Mouse (Mus musculus) regulatory T cell (primary cell): Measurements from ENCODE around the gene Ttc5.
"Not testable (repeated sequence)": the region's sequence is repeated elsewhere in the genome, so short reads cannot be mapped to it uniquely, and the experiment has no call there.

ENCODE experiments used
- in situ Hi-C: fragments of 300-600 bp; cut with MboI, MseI; formaldehyde crosslinking; loops from one replicate; pipeline ENCODE4 v1.15.1; 2025; ENCODE audit warnings: high pct_unique_total_duplicates

Gene Ttc5

DNA sequence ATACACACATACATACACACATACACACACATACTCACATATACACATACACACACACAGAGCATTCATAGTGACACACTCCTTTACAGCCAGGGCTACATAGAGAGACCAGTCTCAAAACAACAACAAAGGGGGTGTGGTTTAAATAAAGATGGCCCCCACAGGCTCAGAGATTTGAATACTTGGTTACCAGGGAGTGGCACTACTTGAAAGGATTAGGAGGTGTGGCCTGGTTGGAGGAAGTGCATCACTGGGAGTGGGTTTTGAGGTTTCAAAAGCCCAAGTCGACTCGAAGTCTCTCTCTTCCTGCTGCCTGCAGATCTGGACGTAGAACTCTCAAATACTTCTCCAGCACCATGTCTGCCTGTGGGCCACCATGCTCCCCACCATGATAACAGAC, 3.2 kb downstream of the Ttc5 start:
- in situ Hi-C loops, result no loop called here

DNA sequence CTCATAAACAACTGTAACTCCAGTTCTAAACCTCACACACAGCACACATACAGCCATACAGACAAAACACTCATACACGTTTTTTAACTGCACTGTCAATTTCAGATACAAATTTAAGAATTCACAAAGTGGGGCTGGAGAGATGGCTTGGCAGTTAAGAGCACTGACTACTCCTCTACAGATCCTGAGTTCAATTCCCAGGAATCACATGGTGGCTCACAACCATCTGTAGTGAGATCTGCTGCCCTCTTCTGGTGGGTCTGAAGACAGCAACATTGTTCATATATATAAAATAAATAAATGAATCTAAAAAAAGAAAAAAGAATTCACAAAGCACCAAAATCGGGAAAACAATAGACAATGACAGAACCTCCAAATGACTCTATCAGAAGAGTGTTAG, 14.0 kb downstream of the Ttc5 start:
- in situ Hi-C loops, result loop anchor here (25.0 kb wide), 2 partner anchors 709 to 909 kb away; no protein-coding TSS in a partner anchor

DNA sequence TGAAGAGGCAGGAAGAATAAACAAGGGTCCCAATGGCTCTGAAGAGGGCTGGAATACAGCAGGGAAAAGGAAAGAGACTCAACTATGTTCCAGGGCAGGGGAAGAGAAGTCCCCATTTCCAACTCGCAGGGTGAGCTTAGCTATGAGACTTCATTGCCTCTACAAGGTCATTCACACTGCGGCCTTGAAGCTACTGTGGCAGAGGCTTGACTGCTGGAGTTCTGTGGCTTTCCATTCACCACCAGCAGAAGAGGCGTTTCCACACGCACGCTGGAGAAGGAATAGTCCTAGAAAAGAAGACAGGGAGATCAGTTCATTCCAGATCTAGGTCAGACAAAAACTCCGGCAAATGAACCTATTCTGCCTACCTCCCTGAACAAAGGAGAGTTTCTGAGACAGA, 19.6 kb downstream of the Ttc5 start:
- in situ Hi-C loops, result loop anchor here (25.0 kb wide), 2 partner anchors 703 to 903 kb away; no protein-coding TSS in a partner anchor

DNA sequence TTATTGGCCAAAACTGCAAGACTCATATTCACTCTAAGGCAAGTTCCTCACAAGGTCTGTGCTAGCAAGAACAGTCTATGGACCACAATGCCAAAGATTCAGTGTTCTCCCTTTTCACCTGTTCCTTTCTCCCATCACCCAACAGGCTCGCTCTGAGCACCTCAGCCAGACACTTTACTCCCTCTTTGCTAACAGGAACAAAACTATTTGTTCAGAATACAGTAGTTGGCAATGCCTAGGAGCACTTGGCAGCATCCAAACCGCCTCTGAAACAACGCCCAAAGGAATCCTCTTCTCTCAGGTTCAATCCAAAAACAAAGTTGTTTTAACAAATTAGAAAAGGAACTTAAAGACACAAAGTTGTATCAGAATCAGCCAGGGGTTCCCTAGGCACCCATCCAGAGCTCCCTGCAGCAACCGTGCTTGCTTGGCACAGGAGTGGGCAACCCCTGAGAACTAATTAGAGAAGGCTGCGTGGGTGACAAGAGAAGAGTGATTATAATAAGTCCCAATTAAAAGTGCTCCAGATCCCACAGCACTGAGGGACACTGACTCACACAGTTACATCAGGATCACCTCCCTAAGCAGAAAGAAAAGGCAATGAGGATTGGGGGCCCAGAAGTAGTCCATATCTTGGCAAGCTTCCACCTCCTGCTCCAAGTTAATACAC, 26.8 kb downstream of the Ttc5 start:
- in situ Hi-C loops, result loop anchor here (25.0 kb wide), 2 partner anchors 696 to 896 kb away; no protein-coding TSS in a partner anchor

DNA sequence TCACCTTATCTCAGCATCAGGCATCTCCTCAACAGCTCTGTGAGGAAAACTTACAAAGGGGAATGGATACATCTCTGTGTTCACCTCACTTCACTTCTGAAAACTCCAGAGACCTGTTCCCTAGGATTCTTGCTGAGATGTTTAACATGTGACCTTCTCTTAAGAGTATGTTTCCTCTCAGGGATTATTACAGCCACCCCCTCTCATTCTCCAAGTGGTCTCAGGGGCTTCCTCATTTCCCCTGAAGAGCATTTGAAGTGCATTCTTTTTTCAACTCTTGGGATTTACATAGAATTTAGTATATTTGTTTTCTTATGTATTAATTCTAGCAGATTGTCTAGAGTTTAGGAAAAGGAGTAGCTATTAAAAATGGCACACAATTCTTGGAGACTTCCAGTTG, 40.3 kb downstream of the Ttc5 start, which contains the start of gene Olfr749:
Gene Olfr749, minus strand, starts transcription at position 101 of the 400 bp plus-strand sequence.
- in situ Hi-C loops, result no loop called here

DNA sequence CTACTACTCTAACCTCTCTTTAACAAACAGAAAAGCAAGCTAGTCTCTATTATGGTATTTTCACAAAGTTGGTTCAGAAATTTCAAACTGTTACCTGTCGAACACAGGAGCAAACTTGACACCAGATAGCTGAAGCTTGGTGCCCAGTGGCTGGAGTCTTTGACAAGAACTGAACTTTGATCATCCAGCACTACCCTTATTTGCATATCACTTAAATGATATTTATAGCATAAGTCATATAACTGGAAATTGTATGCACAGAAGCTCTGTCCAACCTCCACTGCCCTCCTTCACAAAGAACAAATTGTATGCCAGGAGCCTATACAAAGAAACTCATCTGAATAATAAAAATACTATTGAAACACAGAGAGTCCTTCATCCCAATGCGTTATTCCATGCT, 43.7 kb downstream of the Ttc5 start:
- in situ Hi-C loops, result no loop called here

DNA sequence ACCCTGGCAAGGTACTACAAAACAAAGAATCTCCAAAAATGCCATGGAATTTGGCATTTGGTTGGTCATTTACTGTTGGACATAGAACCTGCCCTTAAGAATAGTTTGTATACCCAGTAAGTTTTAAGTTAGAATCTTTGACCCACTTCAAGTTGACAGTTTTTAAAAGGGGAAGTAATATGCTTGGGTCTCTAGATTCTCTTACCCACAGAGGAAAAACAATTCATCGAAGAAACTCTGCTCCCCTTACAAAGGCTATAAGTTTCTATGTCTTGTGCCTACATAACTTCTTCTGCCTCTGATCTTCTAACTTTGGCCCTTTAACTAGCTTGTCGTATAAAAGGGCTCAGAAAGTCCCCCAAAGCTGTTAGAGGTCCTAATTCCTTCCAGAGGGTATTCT, 45.0 kb downstream of the Ttc5 start:
- in situ Hi-C loops, result no loop called here

DNA sequence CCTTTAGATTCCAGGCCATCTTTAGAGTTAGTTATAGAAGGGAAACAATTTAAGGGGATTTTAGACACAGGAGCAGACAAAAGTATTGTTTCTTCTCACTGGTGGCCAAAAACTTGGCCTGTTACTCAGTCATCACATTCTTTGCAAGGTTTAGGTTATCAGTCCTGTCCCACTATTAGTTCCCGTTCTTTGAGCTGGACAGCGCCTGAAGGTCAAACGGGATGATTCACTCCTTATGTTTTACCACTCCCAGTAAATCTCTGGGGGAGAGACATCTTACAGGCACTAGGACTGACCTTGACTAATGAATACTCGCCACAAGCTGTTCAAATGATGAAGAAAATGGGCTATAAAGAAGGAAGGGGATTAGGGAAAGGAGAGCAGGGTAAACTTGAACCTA, 62.9 kb downstream of the Ttc5 start:
- in situ Hi-C loops, result not testable (repeated sequence)

DNA sequence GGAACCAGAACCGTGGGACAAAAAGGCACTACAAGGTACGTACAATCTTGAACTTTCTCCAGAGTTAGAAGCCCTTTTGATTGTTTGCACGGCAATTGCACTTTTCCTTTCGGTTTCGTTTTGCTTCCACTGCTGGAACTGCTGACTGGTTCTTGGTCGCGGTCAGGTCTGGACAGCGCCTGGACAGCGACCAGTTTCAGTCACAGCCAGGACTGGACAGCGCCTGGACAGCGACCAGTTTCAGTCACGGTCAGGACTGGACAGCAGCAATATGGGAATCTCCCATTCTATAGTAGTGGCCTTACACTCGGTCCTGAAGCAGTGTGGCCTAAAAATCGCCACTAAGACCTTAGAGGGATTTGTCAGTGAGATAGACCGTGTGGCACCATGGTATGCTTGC, 65.4 kb downstream of the Ttc5 start:
- in situ Hi-C loops, result not testable (repeated sequence)
